Mouse (Mus musculus) midbrain, embryonic 13.5 days (tissue): ENCODE data around the gene Ip6k2. TPM values are rescaled to one million over a fixed set of nuclear protein-coding genes. Genes with fewer than 3 reads are reported as not detected.

Source experiments
- ATAC-seq: fragments of 200-750 bp; cut with Nextera tagmentation; 2 replicates; pipeline ENCODE4 v1.8.0; 2017; ENCODE audit warnings: mild to moderate bottlenecking, moderate TSS enrichment, moderate library complexity
- H3K27ac ChIP-seq: fragments of 300-500 bp; sonication (generic); 2 replicates; pipeline ENCODE4 v1.5.1; 2015; ENCODE audit warnings: inconsistent platforms, mild to moderate bottlenecking, moderate library complexity
- H3K27me3 ChIP-seq: fragments of 300-500 bp; sonication (generic); 2 replicates; pipeline ENCODE4 v1.6.1; 2015; ENCODE audit warnings: mild to moderate bottlenecking, inconsistent platforms
- H3K36me3 ChIP-seq: fragments of 300-500 bp; sonication (generic); 2 replicates; pipeline ENCODE4 v1.6.1; 2015; ENCODE audit warnings: mild to moderate bottlenecking, inconsistent platforms
- H3K4me1 ChIP-seq: fragments of 300-500 bp; sonication (generic); replicated peaks from 2 replicates; pipeline ENCODE4 v1.6.1; 2015; ENCODE audit warnings: inconsistent platforms
- H3K4me2 ChIP-seq: fragments of 300-500 bp; sonication (generic); replicated peaks from 2 replicates; pipeline ENCODE4 v1.6.1; 2015; ENCODE audit warnings: moderate library complexity, mild to moderate bottlenecking, inconsistent platforms
- H3K4me3 ChIP-seq: fragments of 300-500 bp; sonication (generic); replicated peaks from 2 replicates; pipeline ENCODE4 v1.5.1; 2015; ENCODE audit warnings: mild to moderate bottlenecking, inconsistent platforms
- H3K9ac ChIP-seq: fragments of 300-500 bp; sonication (generic); replicated peaks from 2 replicates; pipeline ENCODE4 v1.6.1; 2015; ENCODE audit warnings: mild to moderate bottlenecking, inconsistent platforms
- H3K9me3 ChIP-seq: fragments of 300-500 bp; sonication (generic); 2 replicates; pipeline ENCODE4 v1.6.1; 2016; ENCODE audit warnings: mild to moderate bottlenecking, inconsistent platforms
- WGBS: fragments of 180-500 bp; shearing (Covaris S2); methylation state at CpG from one replicate; pipeline ENCODE4 v1.1.7; 2015; 5-methylcytosine and 5-hydroxymethylcytosine counted together
- polyA plus RNA-seq: library from polyadenylated mRNA; unstranded; fragments of >200 nt; fragmentation: Nextera tagmentation; extraction: Ambion mirVana; gene quantifications from 2 replicates; pipeline ENCODE4 v1.2.1, GENCODE M21; 2015

Gene Ip6k2
- polyA plus RNA-seq: 217 and 238 TPM in 2 replicates

GRCm38 (mm10) chr9:108783548-108784463, at the start of gene Ip6k2:
Gene Ip6k2, plus strand, starts transcription at chr9:108783796.
- no peaks in the 10 kb centered on the region for H3K9me3 ChIP-seq
- peak within 1 kb of the TSS; percentile 98 for H3K27ac ChIP-seq
- peak within 1 kb of the TSS; percentile 91 for H3K4me2 ChIP-seq
- peak within 1 kb of the TSS; percentile 98 for H3K9ac ChIP-seq
- ATAC-seq: peak; percentile 99
- H3K4me3 ChIP-seq: peak within 1 kb of the TSS; percentile 90
- no peaks in the 10 kb centered on the region for H3K27me3 ChIP-seq
- H3K4me1 ChIP-seq: peaks cover 56% of the 10 kb centered on the region
- H3K36me3 ChIP-seq: no peaks in the 10 kb centered on the region; the same call in 1 of the 2 replicates
- WGBS: under 1% methylated on average over 56 of the region's 56 CpGs

DNA sequence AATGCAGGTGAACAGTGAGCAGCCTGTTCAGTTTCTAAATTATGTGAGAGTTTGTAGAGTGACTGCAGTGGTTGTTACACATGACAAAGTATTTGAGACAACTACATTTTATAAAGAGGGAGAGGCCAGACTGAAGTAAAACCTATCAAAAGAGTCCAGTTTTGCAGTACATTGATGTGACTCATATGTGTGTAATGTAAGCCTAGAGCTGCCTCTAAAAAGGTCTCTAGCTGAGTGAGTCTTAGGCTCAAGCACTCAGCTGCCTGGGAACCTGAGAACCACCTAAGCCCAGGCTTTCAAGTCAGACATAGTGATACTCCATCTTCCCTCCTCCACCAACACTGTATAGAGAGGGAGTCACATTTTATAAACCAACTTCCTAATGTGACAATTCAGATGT, 49.0 kb upstream of the Ip6k2 start:
- peaks cover 37% of the 10 kb centered on the region for H3K36me3 ChIP-seq
- H3K4me2 ChIP-seq: no peak overlapping the region
- no peaks in the 10 kb centered on the region for H3K27me3 ChIP-seq
- H3K4me3 ChIP-seq: no peak overlapping the region
- H3K9ac ChIP-seq: no peak overlapping the region
- H3K9me3 ChIP-seq: no peaks in the 10 kb centered on the region
- ATAC-seq: no peak
- H3K4me1 ChIP-seq: no peaks in the 10 kb centered on the region
- H3K27ac ChIP-seq: no peak overlapping the region

DNA sequence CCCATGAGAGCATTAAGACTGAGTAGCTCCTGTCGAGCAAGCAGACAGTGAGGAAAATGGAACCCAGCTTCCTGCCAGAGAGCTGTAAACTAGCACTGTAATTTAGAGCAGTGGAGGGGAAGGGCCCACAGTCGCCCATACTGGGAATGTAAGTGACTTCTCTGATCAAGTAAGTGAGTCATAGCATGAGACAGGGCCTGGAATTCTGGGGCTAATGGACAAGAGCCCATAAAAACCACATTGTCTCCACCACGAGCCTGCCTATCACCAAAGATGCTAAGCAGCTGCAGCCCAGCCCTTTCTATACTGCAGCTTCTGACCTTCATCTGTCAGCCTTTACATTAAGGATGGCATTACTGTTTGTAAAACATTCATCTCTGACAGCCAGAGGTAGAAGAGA, 44.4 kb upstream of the Ip6k2 start:
- Histone ChIP-seq H3K9ac (no peak overlapping the region), H3K4me1 (no peaks in the 10 kb centered on the region), H3K27me3 (no peaks in the 10 kb centered on the region), H3K27ac (no peak overlapping the region), H3K4me2 (no peak overlapping the region), H3K36me3 (peaks cover 53% of the 10 kb centered on the region), H3K9me3 (no peaks in the 10 kb centered on the region), H3K4me3 (no peak overlapping the region)
- ATAC-seq: no peak
- 69% methylated on average over 3 of the region's 3 CpGs for WGBS

- H3K27ac ChIP-seq: no peak overlapping the region
- no peak overlapping the region for H3K4me3 ChIP-seq
- H3K9ac ChIP-seq: no peak overlapping the region
- peaks cover 53% of the 10 kb centered on the region for H3K36me3 ChIP-seq
- 92% methylated on average over 1 of the region's 1 CpGs for whole genome bisulfite sequencing
- no peaks in the 10 kb centered on the region for H3K27me3 ChIP-seq
- ATAC-seq: no peak
- H3K4me1 ChIP-seq: no peaks in the 10 kb centered on the region
- no peak overlapping the region for H3K4me2 ChIP-seq
- H3K9me3 ChIP-seq: no peaks in the 10 kb centered on the region
Observed at GRCm38 (mm10) chr9:108740062-108740461, 43.5 kb upstream of the Ip6k2 start.

DNA sequence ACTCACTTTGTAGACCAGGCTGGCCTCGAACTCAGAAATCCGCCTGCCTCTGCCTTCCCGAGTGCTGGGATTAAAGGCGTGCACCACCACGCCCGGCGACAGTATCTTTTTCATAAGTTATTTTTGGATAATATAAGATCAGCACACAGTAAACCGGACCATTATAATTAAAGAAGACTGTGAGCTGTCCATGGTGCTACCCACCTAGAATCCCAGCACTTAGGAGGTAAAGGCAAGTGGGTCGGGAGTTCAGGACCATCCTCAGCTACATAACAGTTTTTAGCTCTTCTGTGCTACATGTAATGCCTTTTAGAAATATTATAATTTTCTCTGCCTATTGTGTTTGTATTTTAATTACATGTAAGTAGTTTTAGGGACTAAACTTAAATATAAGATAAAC, 41.5 kb upstream of the Ip6k2 start:
- H3K27ac ChIP-seq: no peak overlapping the region
- no peak overlapping the region for H3K9ac ChIP-seq
- no peaks in the 10 kb centered on the region for H3K9me3 ChIP-seq
- H3K4me2 ChIP-seq: no peak overlapping the region
- no peaks in the 10 kb centered on the region for H3K4me1 ChIP-seq
- peaks cover 60% of the 10 kb centered on the region for H3K36me3 ChIP-seq
- no peaks in the 10 kb centered on the region for H3K27me3 ChIP-seq
- no peak overlapping the region for H3K4me3 ChIP-seq
- 94% methylated on average over 9 of the region's 9 CpGs for WGBS
- no peak for ATAC-seq

DNA sequence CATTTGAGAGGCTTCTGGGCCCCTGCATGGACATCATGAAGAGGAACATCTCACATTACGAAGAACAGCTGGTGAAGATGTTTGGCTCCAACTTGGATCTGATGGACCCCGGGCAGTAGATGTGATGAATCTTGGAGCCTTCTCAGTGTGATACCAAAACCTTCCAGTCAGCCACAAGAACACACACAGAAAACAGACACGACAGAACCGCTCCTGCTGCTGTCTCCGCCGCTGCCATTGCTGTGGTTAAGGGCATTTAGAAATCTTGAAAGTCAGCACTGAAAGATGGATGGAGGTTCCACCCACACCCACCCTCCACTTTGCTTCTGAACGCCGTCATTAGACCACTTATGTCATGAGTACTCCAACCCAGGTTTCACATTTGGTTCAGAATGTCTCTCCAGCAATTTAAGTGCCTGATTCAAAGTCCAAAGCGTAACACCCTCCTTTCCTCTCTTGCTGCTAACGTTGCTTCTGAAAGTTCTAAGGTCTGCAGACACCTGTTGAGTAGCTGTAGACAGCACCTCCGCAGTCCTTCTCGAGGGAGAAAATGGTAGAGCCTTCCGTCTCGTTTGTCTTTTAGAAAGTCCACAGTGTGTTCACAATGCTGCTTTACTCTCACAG, 36.6 kb upstream of the Ip6k2 start:
- H3K36me3 ChIP-seq: peaks cover 74% of the 10 kb centered on the region
- H3K9ac ChIP-seq: no peak overlapping the region
- peaks cover 11% of the 10 kb centered on the region for H3K4me1 ChIP-seq
- H3K27me3 ChIP-seq: no peaks in the 10 kb centered on the region
- no peak overlapping the region for H3K4me2 ChIP-seq
- no peak overlapping the region for H3K27ac ChIP-seq
- ATAC-seq: no peak
- H3K9me3 ChIP-seq: no peaks in the 10 kb centered on the region
- H3K4me3 ChIP-seq: no peak overlapping the region
- 97% methylated on average over 14 of the region's 14 CpGs for WGBS

DNA sequence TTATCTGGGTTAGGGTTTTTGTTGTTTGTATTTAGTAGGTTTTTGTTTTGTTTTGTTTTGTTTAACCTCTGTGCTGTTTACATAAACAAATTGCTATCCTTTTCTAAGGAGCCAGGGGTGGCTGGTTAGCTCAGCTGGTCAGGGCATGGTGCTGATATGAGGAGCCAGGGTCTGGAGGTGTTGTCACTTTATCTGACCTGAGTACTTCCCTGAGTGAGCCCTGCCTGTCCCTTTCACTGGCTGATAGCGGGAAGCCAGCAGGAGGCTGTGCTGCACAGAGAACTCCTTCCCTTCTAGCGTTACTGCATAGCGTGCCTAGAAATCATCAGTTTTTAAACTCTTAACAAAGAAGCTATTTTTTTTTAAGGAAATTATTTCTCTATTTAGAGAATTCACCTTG, 35.9 kb upstream of the Ip6k2 start:
- no peaks in the 10 kb centered on the region for H3K9me3 ChIP-seq
- H3K27ac ChIP-seq: no peak overlapping the region
- 82% methylated on average over 3 of the region's 3 CpGs for WGBS
- H3K36me3 ChIP-seq: peaks cover 66% of the 10 kb centered on the region
- H3K4me3 ChIP-seq: no peak overlapping the region
- H3K27me3 ChIP-seq: no peaks in the 10 kb centered on the region
- peaks cover 11% of the 10 kb centered on the region for H3K4me1 ChIP-seq
- H3K4me2 ChIP-seq: no peak overlapping the region
- H3K9ac ChIP-seq: no peak overlapping the region
- ATAC-seq: no peak

GRCm38 (mm10) chr9:108748600-108749183, 34.9 kb upstream of the Ip6k2 start:
- H3K9me3 ChIP-seq: no peaks in the 10 kb centered on the region
- peaks cover 57% of the 10 kb centered on the region for H3K36me3 ChIP-seq
- peaks cover 11% of the 10 kb centered on the region for H3K4me1 ChIP-seq
- H3K4me2 ChIP-seq: no peak overlapping the region
- 68% methylated on average over 11 of the region's 11 CpGs for WGBS
- ATAC-seq: no peak
- no peak overlapping the region for H3K4me3 ChIP-seq
- peak overlapping the region; percentile 26; the same call in 1 of the 2 replicates for H3K27ac ChIP-seq
- H3K27me3 ChIP-seq: no peaks in the 10 kb centered on the region
- H3K9ac ChIP-seq: peak overlapping the region; percentile 37; the same call in 1 of the 2 replicates

DNA sequence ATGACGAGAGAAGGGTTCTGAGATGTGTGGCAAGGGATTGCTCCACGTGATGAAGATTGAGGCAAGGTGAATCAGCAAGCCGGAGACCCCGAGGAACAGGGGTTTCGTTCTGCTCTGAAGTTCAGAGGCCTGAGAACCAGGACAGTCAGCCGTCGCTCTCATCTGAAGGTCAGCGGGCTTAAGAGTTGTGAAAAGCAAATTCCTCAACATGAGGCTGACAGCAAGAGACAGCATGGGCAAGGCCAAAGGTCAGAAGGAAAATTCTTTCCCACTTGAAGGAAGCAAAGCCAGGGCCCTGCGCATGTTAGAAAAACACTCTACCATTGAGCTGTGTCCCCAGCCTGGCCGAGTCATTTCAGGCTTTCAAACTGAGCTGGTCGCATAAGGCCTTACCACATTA, 33.0 kb upstream of the Ip6k2 start:
- Histone ChIP-seq H3K4me3 (no peak overlapping the region), H3K9me3 (no peaks in the 10 kb centered on the region), H3K27ac (no peak overlapping the region), H3K36me3 (peaks cover 38% of the 10 kb centered on the region), H3K4me1 (peaks cover 11% of the 10 kb centered on the region), H3K9ac (no peak overlapping the region), H3K4me2 (no peak overlapping the region), H3K27me3 (no peaks in the 10 kb centered on the region)
- WGBS: 90% methylated on average over 11 of the region's 11 CpGs
- ATAC-seq: no peak

DNA sequence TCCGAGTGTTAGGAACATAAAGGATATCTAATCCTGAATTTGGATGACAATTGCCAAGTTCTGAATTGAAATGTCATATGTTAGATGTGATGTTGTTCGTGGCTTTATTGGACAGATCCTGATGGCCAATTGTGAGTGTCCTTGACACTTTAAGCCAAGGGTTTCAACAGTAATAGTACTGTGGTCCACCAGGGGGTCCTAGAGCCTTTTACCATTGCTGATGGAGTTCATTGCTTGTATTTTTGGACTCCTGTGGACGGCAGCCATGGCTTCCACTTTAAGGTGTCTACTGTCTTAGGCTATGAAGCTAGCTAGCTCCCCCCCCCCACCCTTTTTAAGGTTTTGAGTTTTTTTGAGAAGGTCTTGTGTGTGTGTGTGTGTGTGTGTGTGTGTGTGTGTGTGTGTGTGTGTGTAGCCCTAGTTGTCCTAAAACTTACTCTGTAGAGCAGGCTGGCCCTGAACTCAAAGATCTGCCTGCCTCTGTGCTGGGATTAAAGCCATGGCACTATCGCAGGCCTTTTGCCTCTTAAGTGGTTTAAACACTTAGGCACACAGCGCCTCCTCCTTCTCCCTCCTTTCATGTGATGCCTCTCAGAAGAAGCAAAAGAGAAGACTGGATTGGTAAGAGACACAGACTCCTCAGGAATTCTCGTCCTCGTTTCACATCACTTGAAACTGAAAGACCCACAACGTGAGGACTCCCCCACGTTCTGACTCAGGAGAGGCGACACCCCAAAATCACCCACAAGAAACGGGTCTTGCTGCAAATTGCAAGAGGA, 31.3 kb upstream of the Ip6k2 start:
- H3K27ac ChIP-seq: no peak overlapping the region
- H3K4me3 ChIP-seq: no peak overlapping the region
- peaks cover 21% of the 10 kb centered on the region for H3K36me3 ChIP-seq
- H3K9me3 ChIP-seq: no peaks in the 10 kb centered on the region
- H3K9ac ChIP-seq: no peak overlapping the region
- no peaks in the 10 kb centered on the region for H3K27me3 ChIP-seq
- H3K4me2 ChIP-seq: no peak overlapping the region
- ATAC-seq: no peak
- 88% methylated on average over 11 of the region's 11 CpGs for WGBS
- H3K4me1 ChIP-seq: peaks cover 11% of the 10 kb centered on the region

- no peak overlapping the region for H3K4me3 ChIP-seq
- 62% methylated on average over 9 of the region's 9 CpGs for WGBS
- no peak for ATAC-seq
- H3K4me2 ChIP-seq: no peak overlapping the region
- H3K27ac ChIP-seq: no peak overlapping the region
- no peaks in the 10 kb centered on the region for H3K9me3 ChIP-seq
- H3K4me1 ChIP-seq: peaks cover 11% of the 10 kb centered on the region
- no peaks in the 10 kb centered on the region for H3K27me3 ChIP-seq
- no peak overlapping the region for H3K9ac ChIP-seq
- peaks cover 11% of the 10 kb centered on the region for H3K36me3 ChIP-seq
Observed at GRCm38 (mm10) chr9:108753326-108753725, 30.3 kb upstream of the Ip6k2 start.
